Mouse (Mus musculus): Measurements from ENCODE around the gene Ubr2.
A peak's percentile ranks its signal among the peaks of the same experiment; 100 is the strongest.

Gene Ubr2

GRCm38 (mm10) chr17:47009898-47010721 lies at the start of gene Ubr2:
TSS of gene Ubr2 (minus strand) at chr17:47010556.
- DNase-seq (ENCODE audit: low spot score in 2 of 2): peak; percentile 83 to 86

GRCm38 (mm10) chr17:47059836-47060360 lies 49.5 kb upstream of the Ubr2 start:
- DNase-seq (ENCODE audit: low spot score in 2 of 2): no peak

DNA sequence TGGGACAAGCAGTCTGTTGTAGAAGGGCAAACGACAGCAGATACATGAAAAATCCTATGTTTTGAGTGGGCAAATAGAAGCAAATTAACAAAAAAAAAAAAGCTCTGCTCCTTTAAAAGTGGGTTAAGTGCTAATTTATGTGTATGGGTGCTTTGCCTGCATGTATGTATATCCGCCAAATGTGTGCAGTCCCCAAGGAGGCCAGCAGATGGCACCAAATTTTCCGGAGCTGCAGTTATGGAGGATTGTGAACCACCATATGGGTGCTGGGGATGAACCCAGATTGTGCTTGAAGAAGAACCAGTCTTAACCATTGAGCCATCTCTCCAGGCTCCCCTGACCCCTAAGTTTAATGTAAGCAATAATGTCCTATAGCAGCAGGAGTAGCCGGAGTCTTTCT lies 47.6 kb upstream of the Ubr2 start:
- DNase-seq (ENCODE audit: low spot score in 2 of 2): no peak

- no peak for DNase-seq (ENCODE audit: low spot score in 2 of 2)
These were observed 46.1 kb upstream of the Ubr2 start for GRCm38 (mm10) chr17:47056476-47056875.

DNA sequence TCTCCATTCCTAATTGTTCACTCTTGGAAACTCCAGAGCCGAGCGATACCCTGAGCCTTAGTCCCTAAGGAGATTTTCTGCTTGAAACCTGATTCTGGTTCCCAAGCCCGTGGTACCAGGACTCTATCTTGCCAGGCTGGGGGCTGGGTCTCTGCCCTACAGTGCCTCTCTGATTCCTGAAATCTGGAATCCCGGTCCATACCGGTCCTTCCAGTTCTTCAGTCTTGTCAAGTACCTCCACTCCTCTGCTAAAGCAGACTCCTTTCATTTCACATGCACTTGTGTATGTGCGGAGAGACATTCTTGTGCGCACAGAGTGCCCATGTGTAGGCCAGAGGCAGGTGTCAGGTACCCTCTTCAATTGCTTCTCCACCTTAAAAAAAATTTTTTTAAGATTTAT lies 44.8 kb upstream of the Ubr2 start:
- DNase-seq (ENCODE audit: low spot score in 2 of 2): no peak

DNA sequence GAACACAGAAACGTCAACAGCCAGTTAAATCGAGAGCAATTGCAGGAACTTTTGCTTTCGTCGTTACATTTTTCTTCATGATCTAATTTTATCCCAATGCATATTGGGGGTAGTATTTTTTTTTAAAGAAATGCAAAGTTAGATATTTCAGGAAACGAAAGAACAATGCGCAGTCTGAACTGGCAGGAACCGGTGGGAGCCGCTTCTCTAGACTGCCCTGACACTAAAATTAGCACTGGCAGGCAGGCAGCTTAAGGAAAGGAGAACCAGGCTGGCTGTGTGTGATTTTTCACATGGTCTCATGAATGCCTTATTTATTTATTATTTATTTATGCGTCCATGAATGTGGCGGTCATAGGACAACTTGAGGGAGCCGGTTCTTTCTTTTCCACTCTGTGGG lies 44.3 kb upstream of the Ubr2 start:
- DNase-seq (ENCODE audit: low spot score in 2 of 2): no peak

GRCm38 (mm10) chr17:47050678-47051077 lies 40.3 kb upstream of the Ubr2 start:
- no peak for DNase-seq (ENCODE audit: low spot score in 2 of 2)

DNA sequence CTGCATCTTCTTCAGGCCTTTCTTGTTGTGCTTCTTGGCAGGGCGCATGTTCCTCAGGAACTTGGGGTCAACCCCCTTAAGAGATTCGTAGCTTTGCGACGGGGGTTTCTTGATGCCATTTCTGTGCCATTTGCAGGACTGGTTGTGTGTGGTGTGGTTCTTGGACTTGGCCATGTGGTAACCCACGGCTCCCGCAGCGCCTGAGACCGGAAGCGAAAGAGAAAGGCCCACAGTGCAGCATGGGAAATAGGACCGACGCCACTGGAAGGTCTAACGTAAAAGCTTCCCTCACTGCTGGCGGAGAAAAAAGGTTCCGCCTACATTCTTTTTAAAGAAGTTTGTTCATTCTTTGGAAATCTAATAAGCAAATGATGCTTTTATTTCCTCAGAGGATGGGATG lies 32.5 kb upstream of the Ubr2 start:
- DNase-seq (ENCODE audit: low spot score in 2 of 2): no peak

DNA sequence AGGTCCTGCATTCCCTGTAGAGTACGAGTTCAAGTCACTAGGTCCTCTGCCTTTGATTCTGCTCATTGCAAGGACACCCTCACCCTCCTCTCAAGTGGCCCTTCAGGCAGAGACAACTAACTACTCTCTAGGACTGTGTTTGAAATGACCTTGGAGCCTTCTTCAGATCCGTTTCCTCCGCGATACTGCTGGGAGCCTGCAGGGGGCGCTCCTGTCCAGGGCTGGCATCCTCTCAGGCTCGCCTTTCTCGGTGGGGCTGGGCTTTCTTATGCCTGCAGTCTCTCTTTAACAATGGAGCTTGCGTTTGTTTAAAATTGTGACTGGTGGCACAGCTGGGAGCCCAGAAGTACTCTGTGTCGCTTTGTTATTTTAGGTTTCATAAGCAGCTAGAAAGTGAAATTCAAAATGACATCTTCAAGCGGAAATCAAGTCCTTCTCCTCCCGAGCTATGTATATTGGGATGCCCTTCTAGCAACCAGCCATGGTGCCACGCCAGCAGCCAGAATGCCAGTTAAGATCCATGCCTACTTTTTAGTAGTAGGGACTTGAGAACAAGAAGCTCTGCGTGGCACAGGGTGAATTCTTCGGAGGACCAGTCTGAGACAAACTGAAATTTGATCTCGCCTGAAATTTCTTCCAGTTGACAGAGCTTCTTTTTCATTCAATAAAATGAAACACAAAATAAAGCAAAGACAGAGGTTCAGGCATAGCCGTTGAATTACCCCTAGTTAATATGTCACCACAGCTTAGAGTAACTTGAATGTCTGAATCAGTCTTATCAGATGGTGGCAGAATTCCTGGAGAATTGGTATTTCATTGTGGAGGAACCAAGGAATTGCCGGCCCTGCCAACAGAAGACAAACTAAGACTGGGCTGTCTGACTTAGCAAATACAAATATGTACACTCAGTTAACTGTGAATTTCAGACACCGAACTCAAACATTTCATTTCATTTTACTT lies 28.8 kb upstream of the Ubr2 start:
- DNase-seq (ENCODE audit: low spot score in 2 of 2): peak; percentile 64 to 88

DNA sequence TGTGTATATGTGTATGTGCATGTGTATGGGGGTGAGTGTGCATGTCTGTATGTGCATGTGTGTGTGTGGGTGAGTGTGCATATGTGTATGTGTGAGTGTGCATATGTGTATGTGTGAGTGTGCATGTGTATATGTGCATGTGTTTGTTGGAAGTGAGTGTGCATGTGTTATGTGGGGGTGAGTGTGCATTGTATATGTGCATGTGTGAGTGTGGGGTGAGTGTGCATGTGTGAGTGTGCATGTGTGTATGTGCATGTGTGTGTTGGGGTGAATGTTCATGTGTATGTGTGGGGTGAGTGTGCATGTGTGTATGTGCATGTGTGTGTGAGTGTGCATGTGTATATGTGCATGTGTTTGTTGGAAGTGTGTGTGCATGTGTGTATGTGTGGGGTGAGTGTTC lies 24.2 kb upstream of the Ubr2 start:
- DNase-seq (ENCODE audit: low spot score in 2 of 2): no peak

DNA sequence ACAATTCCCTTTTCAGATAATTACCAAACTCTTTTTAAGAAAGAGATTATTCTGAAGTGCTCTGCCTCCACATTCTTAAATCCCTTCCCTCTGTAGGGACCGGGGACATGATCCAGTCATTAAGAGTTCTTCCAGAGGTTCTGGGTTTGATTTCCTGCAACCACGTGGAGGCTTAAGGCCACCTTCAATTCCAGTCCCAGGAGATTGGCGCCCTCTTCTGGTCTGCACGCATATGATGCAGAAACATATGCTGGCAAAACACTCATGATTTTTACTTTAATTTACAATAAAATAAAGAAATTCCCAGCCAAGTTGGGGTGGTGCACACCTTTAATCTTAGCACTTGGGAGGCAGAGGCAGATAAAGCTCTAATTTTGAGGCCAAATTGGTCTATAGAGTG lies 23.3 kb upstream of the Ubr2 start:
- DNase-seq (ENCODE audit: low spot score in 2 of 2): peak in 1 of 2 experiments; percentile 22

DNA sequence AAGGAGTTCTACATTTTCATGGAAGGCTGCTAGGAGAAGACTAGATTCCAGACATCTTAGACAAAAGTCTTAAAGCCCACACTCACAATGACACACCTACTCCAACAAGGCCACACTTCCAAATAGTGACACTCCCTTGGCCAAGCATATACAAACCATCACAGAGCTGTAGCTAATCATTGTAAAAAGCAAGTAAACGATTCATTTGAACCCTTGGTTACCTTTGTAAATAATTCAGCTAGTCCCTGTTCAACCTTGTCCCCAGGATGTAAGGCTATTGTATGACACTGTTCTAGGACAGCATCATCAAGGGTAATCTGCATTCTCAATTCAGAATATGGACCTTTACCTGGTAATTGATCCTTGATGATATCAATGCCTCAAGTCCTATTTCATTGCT lies 14.4 kb upstream of the Ubr2 start:
- DNase-seq (ENCODE audit: low spot score in 2 of 2): no peak

DNA sequence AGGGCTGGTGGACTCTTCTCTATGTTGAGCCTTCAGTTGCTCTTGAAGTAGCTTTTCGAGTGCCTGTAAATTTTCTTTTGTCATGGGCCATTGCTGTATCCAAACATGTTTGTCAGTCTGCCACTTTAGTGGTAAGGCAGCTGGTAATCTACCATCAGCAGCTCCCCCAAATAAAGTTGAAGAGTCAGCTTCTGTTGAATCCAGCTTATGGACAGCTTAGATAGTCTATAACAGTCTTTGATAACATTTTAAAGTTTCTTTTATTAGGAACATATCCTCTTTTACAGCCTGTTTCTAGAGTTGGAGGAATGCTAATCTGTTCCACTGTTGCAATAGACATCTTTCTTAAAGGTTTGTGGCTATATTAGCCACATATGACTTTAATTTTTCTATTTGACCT lies 13.0 kb upstream of the Ubr2 start:
- DNase-seq (ENCODE audit: low spot score in 2 of 2): no peak

DNA sequence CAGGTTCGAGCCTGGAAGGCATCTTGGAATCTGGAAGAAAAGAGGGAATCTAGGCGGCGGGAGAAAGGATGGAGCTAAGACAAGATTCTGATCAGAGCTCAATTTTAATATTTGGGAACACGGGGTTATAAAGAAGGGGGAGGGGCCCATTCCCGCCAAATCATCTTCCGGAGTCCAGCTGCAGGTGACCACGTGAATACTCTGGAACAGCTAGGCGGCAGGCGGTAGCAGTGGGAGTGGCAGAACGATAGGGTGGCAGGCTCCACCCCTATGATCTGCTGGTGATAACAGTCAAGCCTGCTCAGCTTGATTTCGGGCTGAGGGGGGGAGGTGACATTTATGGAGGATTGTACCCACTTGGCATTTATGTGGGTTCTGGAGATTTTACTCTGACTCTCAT lies 2.5 kb upstream of the Ubr2 start:
- no peak for DNase-seq (ENCODE audit: low spot score in 2 of 2)

DNA sequence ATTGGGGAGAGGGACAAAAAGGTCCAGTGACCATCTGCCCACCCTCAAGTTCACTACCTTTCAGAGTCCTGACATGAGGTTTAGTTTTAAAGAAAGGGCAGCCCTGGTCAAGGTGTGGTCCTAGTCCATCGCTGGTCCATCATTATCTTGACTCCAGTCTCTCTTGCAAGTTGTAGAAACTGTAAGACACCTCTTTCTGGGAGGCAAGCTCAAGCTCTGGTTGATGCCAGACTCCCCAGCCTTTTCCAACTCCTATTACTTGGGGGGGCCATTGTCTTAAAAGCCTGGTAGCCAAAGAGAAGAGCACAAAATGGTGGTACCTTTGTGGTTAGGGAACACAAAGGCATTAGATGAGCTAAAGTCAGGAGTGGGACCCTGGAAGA lies 1.3 kb upstream of the Ubr2 start:
- no peak for DNase-seq (ENCODE audit: low spot score in 2 of 2)

DNA sequence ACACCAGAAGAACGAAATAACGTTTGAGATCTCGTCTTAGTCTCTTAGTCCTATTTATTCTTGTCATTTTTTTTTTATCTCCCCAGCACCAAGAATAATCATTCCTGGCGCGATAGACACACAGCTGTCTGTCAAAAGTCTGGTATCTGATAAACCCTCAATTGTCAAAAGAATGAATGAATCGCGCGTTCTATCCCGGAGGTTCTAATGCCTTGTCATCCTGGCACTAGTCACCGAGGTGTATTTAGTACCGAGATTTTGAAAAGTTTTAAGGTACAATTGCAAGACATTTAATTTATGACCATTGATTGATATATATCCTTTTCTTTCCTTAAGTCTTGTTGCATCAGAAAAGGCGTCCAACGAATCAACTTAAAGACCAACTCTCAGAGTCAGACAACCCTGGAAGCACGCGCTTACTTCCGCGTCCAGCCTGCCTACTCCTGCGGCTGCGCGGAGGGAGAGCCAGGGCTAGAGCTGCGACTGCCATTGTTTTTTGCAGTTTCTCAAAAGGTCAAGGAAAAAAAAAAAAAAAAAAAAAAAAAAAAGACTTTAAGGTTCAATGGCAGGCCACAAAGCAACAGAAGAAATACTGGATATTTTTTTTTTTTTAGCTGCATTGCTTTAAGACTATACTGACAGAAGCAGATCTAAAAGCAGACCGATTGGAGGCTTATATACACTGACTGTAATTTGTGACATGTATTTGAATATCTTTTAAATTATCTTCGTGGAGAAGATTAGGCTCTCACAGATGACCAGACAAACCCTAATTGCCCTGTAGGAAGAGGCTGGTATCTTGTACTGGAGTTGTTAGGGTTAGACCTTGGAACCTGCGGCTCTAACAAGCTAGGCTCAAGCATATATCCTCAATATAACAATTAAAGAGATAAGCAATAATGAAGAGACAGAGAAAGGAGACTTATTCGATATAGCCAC lies 635 bp upstream of the Ubr2 start:
- DNase-seq (ENCODE audit: low spot score in 2 of 2): peak; percentile 38 to 53

- DNase-seq (ENCODE audit: low spot score in 2 of 2): no peak
These were observed 834 bp downstream of the Ubr2 start for GRCm38 (mm10) chr17:47009546-47009897.

DNA sequence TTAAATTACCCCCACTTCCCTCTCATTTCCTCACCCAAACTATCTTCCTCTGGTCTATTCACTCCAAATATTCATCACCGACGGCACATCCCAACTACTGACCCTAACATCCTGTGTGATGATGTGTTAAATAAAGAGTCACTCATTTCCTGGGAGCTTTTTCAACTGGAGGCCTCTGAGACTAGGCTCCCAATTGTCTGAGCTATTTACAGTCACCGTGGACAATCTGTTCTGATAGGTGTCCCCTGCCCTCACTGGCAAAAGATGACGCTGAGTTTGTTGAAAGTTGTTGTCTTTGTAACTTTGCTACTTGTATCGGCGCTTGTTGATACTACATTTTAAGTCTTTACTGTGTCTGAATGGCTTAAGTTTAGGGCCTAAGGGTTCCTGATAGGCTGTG lies 1.3 kb downstream of the Ubr2 start:
- no peak for DNase-seq (ENCODE audit: low spot score in 2 of 2)

GRCm38 (mm10) chr17:47008506-47008905 lies 1.9 kb downstream of the Ubr2 start:
- DNase-seq (ENCODE audit: low spot score in 2 of 2): no peak

- DNase-seq (ENCODE audit: low spot score in 2 of 2): no peak
These were observed 3.6 kb downstream of the Ubr2 start for GRCm38 (mm10) chr17:47006741-47007140.

- DNase-seq (ENCODE audit: low spot score in 2 of 2): no peak
These were observed 4.5 kb downstream of the Ubr2 start for GRCm38 (mm10) chr17:47005741-47006405.
